ENCODE assay signal across 14 mouse cellular contexts in genomic region chr12:51759374-51759773, GRCm38 (mm10).
"Had no signal": no experiment of that assay in that cellular context is flagged by ENCODE, and none has a peak within 500 bp of the region (broad histone marks: within the 10 kb centered on the region; RNA-seq: fewer than 3 reads in every experiment).

No protein-coding gene starts in this region.

- H3K27me3 ChIP-seq: midbrain, embryonic 12.5 days; neural tube, embryonic 12.5 days; stomach, embryonic 15.5 days had no signal

- H3K27ac ChIP-seq: midbrain, embryonic 10.5 days; midbrain, embryonic 12.5 days; neural tube, embryonic 12.5 days; stomach, embryonic 15.5 days; stomach, postnatal 0 days had no signal

- H3K9ac ChIP-seq: lung, embryonic 14.5 days; midbrain, embryonic 12.5 days; neural tube, embryonic 12.5 days; stomach, embryonic 15.5 days had no signal

- H3K4me3 ChIP-seq: midbrain, embryonic 10.5 days; midbrain, embryonic 12.5 days; myocyte; neural tube, embryonic 12.5 days; stomach, embryonic 15.5 days had no signal

- H3K9me3 ChIP-seq: midbrain, embryonic 10.5 days; midbrain, embryonic 12.5 days; neural tube, embryonic 12.5 days; stomach, embryonic 15.5 days had no signal

- H3K4me2 ChIP-seq: lung, embryonic 14.5 days; midbrain, embryonic 12.5 days; neural tube, embryonic 12.5 days; stomach, embryonic 15.5 days had no signal

- H3K4me1 ChIP-seq: midbrain, embryonic 10.5 days; midbrain, embryonic 12.5 days; neural tube, embryonic 12.5 days; stomach, embryonic 15.5 days had no signal

- DNase-seq: lung, embryonic 14.5 days; lung, postnatal 10 days; lung, postnatal 4 days; right cerebral cortex, postnatal 14 days; thymus, adult 2 months; thymus, postnatal 25 days; thymus, postnatal 4 days had no signal

- ATAC-seq: midbrain, embryonic 16.5 days had no signal
